Mouse (Mus musculus): Measurements from ENCODE around the gene Twf2.

Twf2 gene

GRCm38 (mm10) chr9:106210853-106211609 lies 8.1 kb downstream of the Twf2 start:
- no peak for DNase-seq (ENCODE audit: low read depth, low spot score)

- peak; percentile 81 for DNase-seq (ENCODE audit: low read depth, low spot score)
Measured at GRCm38 (mm10) chr9:106211680-106212593, 9.0 kb downstream of the Twf2 start.

GRCm38 (mm10) chr9:106212594-106212981 lies 9.7 kb downstream of the Twf2 start:
- DNase-seq (ENCODE audit: low read depth, low spot score) = no peak

- DNase-seq (ENCODE audit: low read depth, low spot score) = no peak
Measured at GRCm38 (mm10) chr9:106215341-106216125, 12.6 kb downstream of the Twf2 start.

- no peak for DNase-seq (ENCODE audit: low read depth, low spot score)
Measured at GRCm38 (mm10) chr9:106216971-106217370, 14.1 kb downstream of the Twf2 start.

GRCm38 (mm10) chr9:106220894-106221523 lies 18.1 kb downstream of the Twf2 start:
- no peak for DNase-seq (ENCODE audit: low read depth, low spot score)

GRCm38 (mm10) chr9:106222261-106222851 lies 19.4 kb downstream of the Twf2 start, which contains the start of gene Tlr9:
Tlr9 (plus strand) TSS chr9:106222598.
- no peak for DNase-seq (ENCODE audit: low read depth, low spot score)

GRCm38 (mm10) chr9:106222994-106223393 lies 20.1 kb downstream of the Twf2 start:
- no peak for DNase-seq (ENCODE audit: low read depth, low spot score)

GRCm38 (mm10) chr9:106225469-106226150 lies 22.7 kb downstream of the Twf2 start:
- no peak for DNase-seq (ENCODE audit: low read depth, low spot score)

- DNase-seq (ENCODE audit: low read depth, low spot score) = no peak
Measured at GRCm38 (mm10) chr9:106226151-106226682, 23.3 kb downstream of the Twf2 start.

- DNase-seq (ENCODE audit: low read depth, low spot score) = no peak
Measured at GRCm38 (mm10) chr9:106227790-106228429, 25.0 kb downstream of the Twf2 start.

GRCm38 (mm10) chr9:106230051-106230733 lies 27.3 kb downstream of the Twf2 start:
- DNase-seq (ENCODE audit: low read depth, low spot score) = no peak

- no peak for DNase-seq (ENCODE audit: low read depth, low spot score)
Measured at GRCm38 (mm10) chr9:106230734-106231106, 27.8 kb downstream of the Twf2 start.

- no peak for DNase-seq (ENCODE audit: low read depth, low spot score)
Measured at GRCm38 (mm10) chr9:106231220-106231619, 28.3 kb downstream of the Twf2 start.

- no peak for DNase-seq (ENCODE audit: low read depth, low spot score)
Measured at GRCm38 (mm10) chr9:106231816-106232215, 28.9 kb downstream of the Twf2 start.

- no peak for DNase-seq (ENCODE audit: low read depth, low spot score)
Measured at GRCm38 (mm10) chr9:106232956-106233355, 30.0 kb downstream of the Twf2 start.

- no peak for DNase-seq (ENCODE audit: low read depth, low spot score)
Measured at GRCm38 (mm10) chr9:106233953-106234352, 31.0 kb downstream of the Twf2 start.

- DNase-seq (ENCODE audit: low read depth, low spot score) = no peak
Measured at GRCm38 (mm10) chr9:106235194-106235830, 32.4 kb downstream of the Twf2 start.

Data from telencephalon, adult 2 months (tissue).